Mouse (Mus musculus) mouse embryonic stem cell (cell line): ENCODE data around the gene Hoxd11.

Experiments used
- in situ Hi-C, 2 experiments: fragments of 300-500 bp; cut with MboI; formaldehyde crosslinking; loops; 1 replicate in 1 of 2; 3 replicates in 1 of 2; pipeline ENCODE4 v1.14.3; 2019 to 2020; ENCODE audit warnings: low sequenced_read_pairs in 2 of 2, low pct_unique_long_range_greater_than_20kb in 1 of 2, mixed read lengths in 1 of 2; ENCODE audit not compliant: unreplicated experiment in 1 of 2

Gene Hoxd11

DNA sequence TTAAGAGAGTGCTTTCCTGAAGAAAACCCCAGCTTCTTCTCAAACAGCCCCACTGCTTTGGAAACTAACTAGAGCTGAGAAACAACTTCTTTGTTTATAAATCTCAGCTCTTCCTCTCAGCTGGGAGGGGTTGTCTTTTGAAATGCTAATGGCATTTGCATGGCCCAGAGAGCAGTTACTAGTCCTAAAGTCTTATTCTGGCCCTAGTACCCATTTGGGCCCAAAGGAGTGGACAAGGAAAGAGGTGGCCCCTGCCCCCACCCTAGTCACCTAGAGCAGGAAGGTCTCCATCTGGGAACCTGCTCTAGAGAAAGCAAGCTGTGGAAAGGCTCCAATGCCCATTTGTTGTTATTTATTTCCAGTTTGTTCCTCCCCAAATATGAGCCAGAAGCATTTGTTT lies 51.7 kb downstream of the Hoxd11 start:
- in situ Hi-C loops = loop anchor here in 1 of 2 experiments (10.0 kb wide), 1 partner anchor 46 kb away; no protein-coding TSS in a partner anchor

DNA sequence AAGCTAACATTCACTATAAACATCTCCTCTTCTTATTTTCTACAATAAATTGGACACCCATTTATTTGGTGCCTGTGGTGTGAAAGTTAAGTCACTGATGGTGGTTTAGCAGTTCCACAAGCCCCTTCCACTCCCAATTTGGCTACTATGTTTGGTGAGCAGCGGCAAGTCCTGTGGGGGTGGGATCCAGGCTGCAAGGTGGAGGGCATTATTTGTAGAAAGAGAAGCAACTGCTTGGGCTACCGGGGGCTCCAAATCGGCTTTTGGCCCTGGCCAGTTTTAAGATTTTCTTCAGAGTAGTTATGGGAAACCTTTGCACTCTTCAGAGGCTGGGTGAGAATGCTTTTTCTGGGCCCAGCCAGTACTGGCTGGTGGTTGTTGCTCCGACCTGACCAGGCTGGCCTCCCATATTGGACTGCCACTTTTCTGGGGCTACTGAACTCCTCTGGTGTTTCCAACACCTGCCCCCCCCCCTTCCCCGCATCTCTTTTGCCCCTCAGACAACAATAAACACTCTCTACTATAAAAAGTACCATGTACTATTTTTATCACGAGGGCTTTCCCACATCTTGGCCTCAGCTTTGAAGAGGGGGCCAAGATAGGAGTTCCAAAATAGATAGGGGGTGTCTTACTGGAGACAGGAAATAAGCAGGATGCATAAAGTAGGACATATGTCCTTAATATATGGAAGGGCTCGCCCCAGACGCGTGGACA lies 52.6 kb downstream of the Hoxd11 start:
- in situ Hi-C loops = loop anchor here in 1 of 2 experiments (10.0 kb wide), 1 partner anchor 47 kb away; no protein-coding TSS in a partner anchor

DNA sequence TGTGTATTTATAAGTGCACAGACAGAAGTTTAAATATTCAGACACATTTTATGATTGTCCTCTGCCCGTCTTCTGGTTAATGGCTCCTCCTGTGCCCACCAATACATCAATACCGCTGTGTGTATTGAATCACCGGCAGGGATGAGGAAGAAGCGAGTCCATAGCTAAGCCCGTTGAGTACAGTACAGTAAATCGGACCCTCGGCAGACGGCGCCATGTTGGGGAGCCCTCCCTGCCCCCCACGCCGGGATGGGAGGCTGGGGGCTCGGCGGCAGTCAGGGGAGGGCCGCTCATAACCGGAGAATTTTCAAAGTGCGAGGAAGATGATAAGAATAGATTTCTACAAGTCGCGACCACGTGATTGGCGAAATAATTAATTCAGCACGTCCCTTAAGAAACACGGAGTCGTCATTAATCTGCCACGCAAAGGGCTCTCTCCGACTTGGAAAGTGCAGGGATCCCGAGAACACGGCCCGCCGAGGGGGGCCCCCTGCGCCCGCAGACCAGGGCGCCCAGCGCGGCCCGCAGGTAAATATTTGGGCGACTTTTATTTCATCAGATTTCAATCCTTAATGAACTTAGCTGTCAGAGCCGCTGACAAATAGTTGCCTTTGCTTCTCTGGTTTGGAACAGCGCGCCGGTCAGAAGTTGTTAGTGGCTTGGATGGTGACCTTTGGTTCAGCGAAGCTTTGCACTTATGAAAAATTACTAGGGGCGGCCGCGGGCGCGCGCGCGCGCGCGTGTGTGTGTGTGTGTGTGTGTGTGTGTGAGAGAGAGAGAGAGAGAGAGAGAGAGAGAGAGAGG lies 53.4 kb downstream of the Hoxd11 start:
- in situ Hi-C loops = loop anchor here in 1 of 2 experiments (10.0 kb wide), 1 partner anchor 48 kb away; no protein-coding TSS in a partner anchor

DNA sequence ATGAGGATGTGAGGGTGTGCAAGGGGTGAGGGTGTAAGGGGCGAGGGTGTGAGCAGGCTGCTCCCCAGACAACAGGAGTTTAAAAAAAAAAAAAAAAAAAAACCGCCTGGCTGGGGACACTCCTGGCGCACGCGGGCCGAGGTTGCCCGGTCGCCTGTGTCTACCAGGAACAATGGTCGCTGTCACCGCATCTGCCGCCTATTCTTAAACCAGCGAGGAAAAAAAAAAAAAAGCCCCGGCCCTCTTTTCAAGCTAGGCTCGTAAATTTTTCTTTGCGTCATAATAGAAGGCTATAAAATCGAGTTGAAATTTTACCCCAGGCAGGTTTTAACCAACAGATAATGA lies 53.9 kb downstream of the Hoxd11 start:
- in situ Hi-C loops = loop anchor here in 1 of 2 experiments (10.0 kb wide), 1 partner anchor 48 kb away; no protein-coding TSS in a partner anchor

DNA sequence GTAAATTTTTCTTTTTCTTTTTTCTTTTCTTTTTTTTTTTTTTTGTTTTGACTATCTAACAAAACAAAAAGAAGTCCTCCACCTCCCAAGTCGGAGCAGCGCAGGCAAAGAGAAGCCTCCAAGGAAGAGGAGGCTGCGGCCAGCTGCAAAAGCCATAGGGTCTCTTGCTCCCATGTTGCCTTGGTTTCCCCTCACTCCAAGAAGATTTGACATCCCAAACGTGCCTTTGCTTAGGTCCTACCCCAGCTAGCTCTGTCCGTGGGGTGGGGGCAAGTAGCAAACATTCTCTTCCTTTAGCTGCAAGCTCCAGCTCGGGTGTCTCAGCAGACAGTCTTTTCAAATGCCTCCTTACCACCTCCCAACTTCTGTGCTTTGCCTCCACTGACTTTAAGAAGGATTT lies 54.4 kb downstream of the Hoxd11 start:
- in situ Hi-C loops = loop anchor here in 1 of 2 experiments (10.0 kb wide), 1 partner anchor 49 kb away; no protein-coding TSS in a partner anchor

DNA sequence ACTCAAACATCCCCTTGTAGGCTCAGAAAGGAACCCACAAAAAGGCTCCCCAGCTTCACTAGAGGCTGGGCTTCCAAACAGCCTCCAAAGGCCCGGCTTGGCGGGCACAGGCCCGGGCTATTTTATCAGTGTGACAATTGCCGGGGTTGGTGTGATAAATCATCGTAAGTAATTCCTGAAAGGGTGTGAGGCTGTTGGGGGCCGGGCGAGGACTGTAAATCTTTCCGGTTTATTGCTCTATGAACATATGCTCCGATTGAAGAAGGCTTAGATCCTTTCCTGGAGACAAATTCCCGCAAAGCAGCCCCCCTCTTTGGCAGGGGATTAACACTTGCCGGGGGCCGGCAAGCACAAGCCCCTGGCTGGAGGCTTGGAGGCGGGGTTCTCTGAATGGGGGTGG lies 55.1 kb downstream of the Hoxd11 start:
- in situ Hi-C loops = loop anchor here in 1 of 2 experiments (10.0 kb wide), 1 partner anchor 50 kb away; no protein-coding TSS in a partner anchor

DNA sequence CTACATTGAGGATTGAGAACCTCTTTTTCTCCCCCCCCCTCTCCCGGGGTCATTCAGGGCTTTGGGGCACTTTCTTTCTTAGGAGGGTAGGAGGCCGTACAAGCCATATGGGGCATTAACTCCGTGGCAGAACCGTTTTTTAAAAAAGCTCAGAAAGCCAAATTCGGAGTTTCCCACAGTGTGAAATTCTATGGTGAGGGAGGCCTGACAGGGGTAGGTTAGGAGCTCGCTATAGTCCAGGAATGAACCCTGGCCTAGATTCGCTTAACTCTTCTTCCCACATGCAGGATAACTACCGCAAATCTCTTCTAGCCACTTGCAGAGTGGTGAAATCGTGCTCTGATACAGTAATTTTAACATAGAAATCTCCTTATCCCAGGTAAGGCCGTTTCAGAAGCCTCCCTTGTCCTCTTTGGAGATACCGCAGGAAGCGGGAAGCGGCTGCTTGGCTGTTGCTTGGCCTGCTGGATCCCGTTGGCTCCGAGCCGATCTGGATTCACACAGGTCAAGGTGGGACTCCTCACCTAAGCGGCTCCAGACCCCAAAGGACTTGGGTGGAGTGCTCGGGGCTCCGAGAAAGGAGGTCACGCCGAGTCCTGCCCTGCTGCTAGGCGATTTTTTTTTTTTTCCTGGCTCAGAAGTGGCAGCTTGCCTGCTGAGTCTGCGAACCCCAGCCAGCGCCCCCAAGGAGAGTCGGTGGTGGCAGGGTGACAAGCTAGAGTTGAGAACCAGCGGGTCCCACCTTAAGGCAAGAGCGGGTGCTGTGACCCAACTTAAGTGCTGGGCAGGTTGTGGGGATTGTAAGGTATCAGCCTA lies 55.8 kb downstream of the Hoxd11 start:
- in situ Hi-C loops = loop anchor here in 1 of 2 experiments (5.0 to 10.0 kb wide), 2 partner anchors 33 to 50 kb away; partner anchors contain the start of gene Hoxd8

DNA sequence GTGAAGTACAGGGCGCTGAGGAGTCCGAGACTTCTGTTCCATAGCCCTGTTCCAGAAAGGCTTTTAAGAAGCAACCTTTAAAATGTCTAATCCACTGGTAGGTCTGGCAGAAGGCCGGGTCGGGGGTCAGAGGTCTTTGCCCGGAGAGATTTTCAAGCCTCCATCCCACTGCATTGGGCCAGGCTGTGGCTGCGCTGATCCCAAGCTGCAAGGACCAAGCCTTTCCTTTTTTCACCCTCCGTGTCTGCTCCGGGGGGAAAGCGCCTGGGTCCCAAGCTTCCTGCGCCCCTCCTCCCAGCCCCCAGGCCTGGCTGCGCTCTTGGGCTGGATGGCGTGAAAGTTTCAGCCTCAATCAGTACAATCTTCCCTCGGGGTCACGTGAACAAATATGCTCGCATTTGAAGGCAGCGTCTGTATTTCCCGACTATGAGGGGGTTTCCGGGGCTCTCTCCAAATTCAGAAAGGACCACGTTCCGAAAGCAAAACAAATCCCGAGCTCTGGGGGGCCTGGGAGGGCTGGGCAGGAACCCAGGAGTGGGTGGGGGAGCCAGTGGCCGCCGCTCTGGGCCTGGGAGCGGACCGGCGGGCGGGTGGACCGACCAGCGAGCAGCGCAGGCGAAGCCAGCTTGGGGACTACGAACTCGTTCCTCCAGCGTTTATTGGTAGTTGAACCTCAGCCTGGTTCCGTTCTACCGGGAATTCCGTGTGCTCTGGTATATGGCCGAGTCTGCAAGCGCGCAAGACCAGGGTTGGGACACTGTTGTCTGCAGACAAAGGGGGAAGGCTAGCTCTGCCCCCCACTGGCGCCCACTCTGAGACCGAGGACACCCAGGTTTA lies 56.7 kb downstream of the Hoxd11 start:
- in situ Hi-C loops = loop anchor here in 1 of 2 experiments (5.0 to 10.0 kb wide), 2 partner anchors 34 to 51 kb away; partner anchors contain the start of gene Hoxd8
